Mouse (Mus musculus) activated CD4-positive, CD25-positive, alpha-beta regulatory T cell, adult 4 months (primary cell): ENCODE measurements around the gene Cox16. TPM values are rescaled to one million over a fixed set of nuclear protein-coding genes. Genes with fewer than 3 reads are reported as not detected.

ENCODE experiments used
- ATAC-seq: one replicate; pipeline ENCODE4 v1.8.0; 2017
- polyA plus RNA-seq, 2 experiments: library from polyadenylated mRNA; unstranded; fragments of 100-300 nt; shearing (Covaris generic); gene quantifications; one replicate each; pipeline ENCODE4 v1.2.1; 2017

The Cox16 gene
- polyA plus RNA-seq, 2 experiments from 2014 or later: 140 to 178 TPM

GRCm38 (mm10) chr12:81324116-81324515 is 160.8 kb downstream of the Cox16 start:
- ATAC-seq: no peak

- no peak for ATAC-seq
Observed at GRCm38 (mm10) chr12:81321021-81321420, 163.9 kb downstream of the Cox16 start.

GRCm38 (mm10) chr12:81317811-81318210 is 167.1 kb downstream of the Cox16 start:
- ATAC-seq: no peak

GRCm38 (mm10) chr12:81315953-81316352 is 169.0 kb downstream of the Cox16 start:
- no peak for ATAC-seq

Other genes starting within 250 kb of the Cox16 start
- gene Slc8a3, start 151.9 kb downstream of the Cox16 start, polyA plus RNA-seq: not detected
- 1 to 10 TPM in 1 of 2 experiments, under 1 TPM in 1; 0.97 to 1.2 TPM for gene Gm4787, start 105.7 kb downstream of the Cox16 start, polyA plus RNA-seq
- gene Adam4, start 63.2 kb downstream of the Cox16 start, polyA plus RNA-seq: under 1 TPM; 0.44 to 0.68 TPM
- gene Gm20498, start 47.8 kb upstream of the Cox16 start, polyA plus RNA-seq: 10 to 100 TPM; 11.3 to 14.9 TPM
- gene Synj2bp, start 47.8 kb upstream of the Cox16 start, polyA plus RNA-seq: 10 to 100 TPM; 66.2 to 71.8 TPM
- gene Adam21, start 83.3 kb upstream of the Cox16 start, polyA plus RNA-seq: not detected
- 10 to 100 TPM; 28.0 to 28.2 TPM for gene Med6, start 109.9 kb upstream of the Cox16 start, polyA plus RNA-seq
- not detected for gene Ttc9, start 146.1 kb upstream of the Cox16 start, polyA plus RNA-seq